Mouse (Mus musculus): ENCODE results near the gene Olfr641.

The Olfr641 gene

DNA sequence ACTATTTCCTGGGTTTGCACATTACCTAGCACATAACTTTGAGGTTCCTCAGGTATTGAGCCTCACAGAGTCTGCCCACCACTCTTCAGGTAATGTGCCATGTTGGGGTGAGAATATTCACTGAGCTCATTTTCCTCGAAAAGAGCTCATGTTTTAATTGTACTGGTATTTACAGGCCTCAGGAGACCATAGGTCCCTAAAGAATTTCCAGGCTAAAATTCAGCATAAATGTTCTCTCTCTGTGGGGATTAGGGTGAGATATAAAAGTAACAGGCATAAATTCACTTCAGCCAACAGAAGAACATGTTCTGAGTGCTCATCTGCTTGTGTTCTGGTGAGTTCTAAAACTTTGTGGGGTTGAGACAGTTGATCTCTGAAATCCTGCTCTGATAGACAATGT lies at the start of gene Olfr641:
Gene Olfr641, plus strand, starts transcription at position 301 of the 400 bp plus-strand sequence.
- no peak for DNase-seq

DNA sequence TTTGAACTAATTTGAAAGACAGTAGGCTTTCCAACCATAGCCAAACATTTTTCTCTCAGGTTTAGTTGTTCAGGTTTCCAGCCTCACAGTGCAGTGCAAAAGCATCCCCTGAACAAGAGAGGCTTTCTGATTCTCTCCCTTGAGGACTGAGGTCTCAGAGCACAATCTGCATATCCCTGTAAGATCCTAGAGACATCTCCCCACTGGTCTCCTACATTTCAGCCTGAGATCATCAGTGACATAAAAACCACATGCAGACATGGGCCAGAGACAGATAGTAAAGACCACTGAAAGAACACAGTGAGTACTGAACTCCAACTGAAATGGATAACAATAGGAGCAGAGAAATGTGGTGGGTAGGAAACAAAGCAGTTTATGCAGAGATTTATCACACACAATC lies 36.8 kb upstream of the Olfr641 start, which contains the start of gene Olfr638:
Gene Olfr638, plus strand, starts transcription at position 301 of the 400 bp plus-strand sequence.
- no peak for DNase-seq

DNA sequence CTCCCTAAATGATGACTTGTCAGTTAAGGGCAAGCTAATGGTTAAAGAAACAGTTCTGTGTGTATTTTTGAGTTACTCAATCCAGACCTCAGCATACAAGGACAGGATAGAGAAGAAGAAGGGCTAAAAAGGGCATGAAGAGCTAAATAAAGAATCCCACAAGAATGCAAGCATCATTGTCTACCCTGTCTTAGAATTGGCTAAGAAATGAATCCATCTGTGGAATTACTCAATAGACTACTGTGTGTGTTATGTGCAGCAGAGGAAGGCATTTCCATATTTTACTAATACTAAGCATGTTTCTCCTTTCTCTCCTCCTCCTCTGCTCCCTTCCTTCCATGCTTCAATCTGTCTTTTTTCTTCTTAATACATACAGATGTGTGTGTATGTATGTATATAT lies 36.1 kb upstream of the Olfr641 start:
- no peak for DNase-seq

DNA sequence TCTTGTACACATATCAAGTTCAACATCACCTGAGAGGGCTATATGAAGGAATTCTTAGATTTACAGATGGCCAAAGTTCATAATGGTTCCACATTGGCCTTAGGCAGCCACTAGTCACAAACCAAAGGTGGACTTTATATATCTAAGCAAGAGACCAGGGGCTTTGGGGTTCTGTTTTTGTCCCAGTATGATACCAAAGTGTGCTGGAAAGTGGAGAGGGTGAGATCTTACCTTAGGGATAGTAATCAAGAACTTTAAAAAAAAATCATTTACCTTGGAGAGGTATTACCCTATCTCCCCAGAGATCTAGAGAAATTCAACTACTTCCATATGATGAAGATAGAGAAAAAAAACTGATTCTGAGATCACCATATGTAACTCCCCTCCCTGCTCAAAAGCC lies 18.0 kb upstream of the Olfr641 start, which contains the start of gene Olfr639:
Gene Olfr639, minus strand, starts transcription at position 101 of the 400 bp plus-strand sequence.
- DNase-seq = no peak

DNA sequence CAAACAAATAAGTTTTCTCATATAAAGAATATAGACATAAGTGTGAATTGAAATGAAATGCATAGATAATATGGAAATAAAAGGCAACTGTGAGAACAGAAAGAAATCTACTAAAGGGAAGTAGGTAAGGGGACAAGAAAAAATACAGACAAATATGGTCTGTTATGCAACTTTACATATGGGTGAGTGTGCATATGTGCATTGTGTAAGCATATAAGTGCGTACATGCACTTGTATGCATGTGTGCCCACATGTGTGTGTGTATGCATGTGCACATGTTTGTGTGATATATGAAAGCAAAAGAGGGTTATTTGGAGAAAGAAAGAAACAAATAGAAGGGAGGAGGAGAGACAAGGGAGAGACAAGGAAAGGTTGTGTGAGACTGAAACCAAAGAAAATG lies 16.3 kb upstream of the Olfr641 start:
- DNase-seq = no peak

DNA sequence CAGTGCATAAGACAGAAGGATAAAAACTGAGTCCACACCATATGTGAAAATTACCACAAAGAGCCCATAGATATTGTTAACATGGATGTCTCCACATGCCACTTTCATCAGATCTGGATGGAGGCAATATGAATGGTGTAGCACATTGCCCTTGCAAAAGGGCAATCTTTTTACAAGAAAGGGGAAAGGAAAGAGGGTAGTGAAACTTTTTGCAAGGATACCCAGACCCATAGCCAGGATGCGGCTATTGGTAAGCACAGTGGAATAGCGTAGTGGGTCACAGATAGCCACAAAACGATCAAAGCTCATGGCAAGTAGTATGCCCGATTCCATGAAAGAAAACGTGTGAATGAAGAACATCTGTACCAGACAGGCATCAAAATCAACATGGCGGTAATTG lies 13.6 kb upstream of the Olfr641 start:
- no peak for DNase-seq

DNA sequence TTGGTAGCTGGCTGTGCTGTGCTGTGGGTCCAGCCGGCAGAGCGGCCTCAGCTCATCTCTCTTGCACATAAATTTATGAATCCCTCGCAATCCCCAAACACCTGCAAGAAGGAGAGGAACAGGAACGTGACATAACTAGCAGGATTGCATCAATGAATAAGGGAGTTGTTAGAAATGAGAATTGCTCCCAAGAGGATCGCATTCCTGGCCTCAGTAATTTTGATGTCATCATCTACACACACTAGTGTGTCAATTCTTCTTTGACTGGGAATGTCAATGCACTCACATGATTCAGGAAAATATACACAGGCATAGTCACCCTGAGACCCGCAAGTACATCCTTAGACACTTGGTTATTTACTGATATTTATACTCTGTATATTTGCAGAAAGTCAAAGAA lies 9.8 kb upstream of the Olfr641 start, which contains the start of gene Olfr640:
Gene Olfr640, minus strand, starts transcription at position 101 of the 400 bp plus-strand sequence.
- no peak for DNase-seq

DNA sequence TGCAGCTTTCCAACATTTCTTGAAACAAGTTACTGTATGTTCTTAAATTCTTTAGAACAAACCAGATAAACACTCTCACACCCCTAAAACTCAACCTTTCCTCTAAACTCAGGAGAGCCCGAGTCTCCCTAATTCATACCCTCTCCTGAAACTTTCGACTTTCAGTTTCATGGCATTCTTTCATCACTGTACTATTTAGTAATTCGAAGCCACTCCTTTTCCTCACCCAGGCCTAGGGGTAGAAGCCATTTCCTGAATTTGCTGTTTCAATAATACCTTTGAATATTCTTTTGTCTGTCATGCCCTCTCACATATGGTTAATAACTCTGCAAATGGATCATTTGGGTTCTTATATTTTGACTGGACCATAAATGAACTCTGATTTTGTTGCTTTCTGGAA lies 8.3 kb upstream of the Olfr641 start:
- no peak for DNase-seq

DNA sequence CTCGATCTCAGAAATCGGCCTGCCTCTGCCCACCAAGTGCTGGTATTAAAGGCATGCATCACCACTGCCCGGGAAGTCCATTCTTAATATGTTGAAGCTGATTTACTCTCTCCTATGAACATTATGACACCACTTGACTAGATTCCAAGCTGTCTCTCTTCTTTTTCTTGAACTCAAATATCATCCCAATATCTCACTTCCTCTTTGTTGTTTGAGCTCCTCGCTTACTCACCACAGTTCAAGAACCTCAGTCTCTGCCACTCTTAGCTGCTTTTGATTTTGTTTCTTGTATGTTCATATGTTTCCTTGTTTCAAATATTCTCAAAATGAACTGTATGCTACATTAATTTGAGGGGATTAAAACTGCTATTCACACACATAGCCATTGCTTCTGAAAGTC lies 15.5 kb downstream of the Olfr641 start:
- no peak for DNase-seq

DNA sequence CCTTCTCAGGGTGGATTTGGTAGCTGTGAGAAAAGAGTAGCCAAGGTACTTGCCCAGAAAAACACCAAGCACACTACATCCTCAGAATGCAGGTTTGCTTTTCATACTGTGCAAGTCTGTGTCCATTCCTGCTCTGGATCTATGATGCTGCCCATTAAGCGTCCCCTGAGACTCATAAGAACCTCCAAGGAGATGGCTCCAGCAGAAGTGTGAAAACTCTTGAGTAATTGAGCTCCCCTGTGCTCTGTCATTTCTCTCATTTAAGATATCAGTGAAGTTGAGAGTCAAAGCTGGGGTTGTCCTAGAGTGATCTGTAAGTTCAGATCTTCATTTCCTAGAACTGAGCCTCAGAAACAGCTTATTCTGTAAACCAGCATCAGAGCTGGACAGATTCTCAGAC lies 17.3 kb downstream of the Olfr641 start, which contains the start of gene Olfr642:
Gene Olfr642, minus strand, starts transcription at position 101 of the 400 bp plus-strand sequence.
- DNase-seq = no peak

DNA sequence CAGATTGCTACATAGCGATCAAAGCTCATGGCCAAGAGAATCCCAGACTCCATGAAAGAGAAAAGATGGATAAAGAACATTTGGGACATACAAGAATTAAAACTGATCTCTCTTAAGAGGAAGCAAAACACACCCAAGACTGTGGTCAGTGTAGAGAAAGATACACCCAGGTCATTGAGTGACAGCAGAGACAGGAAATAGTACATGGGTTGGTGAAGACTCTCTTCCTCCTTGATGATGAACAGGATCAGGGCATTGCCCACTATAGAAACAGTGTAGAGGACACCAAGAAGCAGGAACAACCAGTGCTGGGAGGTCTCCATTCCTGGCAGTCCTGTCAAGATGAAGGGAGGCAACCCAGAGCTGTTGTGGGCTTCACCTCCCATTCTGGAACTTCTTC lies 24.0 kb downstream of the Olfr641 start:
- DNase-seq = no peak

DNA sequence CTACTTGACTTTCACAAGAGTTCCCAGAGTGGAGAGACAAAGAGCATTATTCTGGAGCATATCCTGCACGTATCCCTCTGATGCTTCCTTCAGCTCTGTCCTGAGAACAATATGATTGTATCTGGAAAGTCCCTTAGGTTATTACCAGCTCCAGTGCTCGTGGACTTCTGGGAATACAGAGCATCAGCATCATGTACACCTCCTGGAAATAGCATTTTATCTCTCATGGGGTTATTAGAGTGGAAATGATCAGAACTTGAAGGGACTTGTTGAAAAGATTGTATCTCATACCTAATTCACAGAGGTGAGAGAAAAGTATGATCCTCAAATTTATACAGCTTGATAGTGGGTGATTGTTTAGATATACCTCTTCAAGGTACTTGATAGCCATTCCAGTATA lies 26.1 kb downstream of the Olfr641 start, which contains the start of gene 4930516K23Rik:
Gene 4930516K23Rik, minus strand, starts transcription at position 101 of the 400 bp plus-strand sequence.
- DNase-seq = no peak

DNA sequence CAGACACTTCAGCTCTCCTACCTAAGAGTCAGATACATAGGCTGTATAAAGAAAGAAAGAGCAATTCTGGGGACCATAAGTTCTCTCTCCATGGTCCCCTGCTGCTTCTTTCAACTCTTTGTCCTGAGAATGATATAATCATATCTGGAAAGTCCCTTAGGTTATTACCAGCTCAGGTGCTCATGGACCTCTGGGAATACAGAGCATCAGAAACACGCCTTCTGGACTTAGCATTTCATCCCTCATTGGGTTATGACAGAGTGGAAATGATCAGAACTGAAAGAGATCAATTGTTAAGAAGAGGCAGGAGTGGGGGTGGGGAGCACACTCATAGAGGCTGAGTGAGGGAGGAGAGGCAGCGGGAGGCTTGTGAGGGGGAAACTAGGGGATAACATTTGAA lies 36.5 kb downstream of the Olfr641 start, which contains the start of gene Olfr644:
Gene Olfr644, minus strand, starts transcription at position 101 of the 400 bp plus-strand sequence.
- no peak for DNase-seq

DNA sequence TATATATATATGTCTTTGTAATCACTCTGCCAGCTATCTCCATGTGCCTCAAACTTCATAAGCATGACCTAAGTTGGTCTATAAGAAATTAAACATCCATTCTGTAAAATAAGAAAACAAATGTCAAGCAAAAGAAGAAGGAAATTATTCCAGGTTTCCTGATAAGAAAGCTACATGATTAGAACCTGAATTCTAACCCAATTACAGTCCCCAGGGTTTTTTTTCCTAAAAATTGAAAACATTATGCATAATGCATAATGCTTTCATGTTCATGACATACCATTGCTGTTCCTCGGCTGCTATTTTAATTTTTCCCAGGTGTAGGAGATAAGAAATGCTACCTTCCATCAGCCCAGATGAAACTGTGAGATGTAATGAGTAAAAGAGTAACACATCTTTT lies 50.1 kb downstream of the Olfr641 start, which contains the start of gene Olfr645:
Gene Olfr645, minus strand, starts transcription at position 101 of the 400 bp plus-strand sequence.
- DNase-seq = no peak

Data from right cerebral cortex, postnatal 25 days (tissue).